Mouse (Mus musculus): Measurements from ENCODE around the gene Adcy3.

Adcy3 gene

GRCm38 (mm10) chr12:4132941-4133846, at the start of gene Adcy3:
Adcy3 (plus strand) TSS chr12:4133103.
- peak; percentile 88 to 90 for DNase-seq

GRCm38 (mm10) chr12:4083441-4083840, 49.5 kb upstream of the Adcy3 start:
- DNase-seq = peak in 1 of 2 experiments; percentile 24

- peak; percentile 92 to 94 for DNase-seq
These were observed 25.5 kb upstream of the Adcy3 start for GRCm38 (mm10) chr12:4107383-4107782.

GRCm38 (mm10) chr12:4116132-4116531, 16.8 kb upstream of the Adcy3 start:
- DNase-seq = no peak

GRCm38 (mm10) chr12:4117136-4117535, 15.8 kb upstream of the Adcy3 start:
- DNase-seq = no peak

- no peak for DNase-seq
These were observed 15.3 kb upstream of the Adcy3 start for GRCm38 (mm10) chr12:4117579-4117978.

- no peak for DNase-seq
These were observed 5.6 kb upstream of the Adcy3 start for GRCm38 (mm10) chr12:4127346-4127745.

- no peak for DNase-seq
These were observed 927 bp downstream of the Adcy3 start for GRCm38 (mm10) chr12:4133847-4134212.

- no peak for DNase-seq
These were observed 10.3 kb downstream of the Adcy3 start for GRCm38 (mm10) chr12:4143179-4143578.

GRCm38 (mm10) chr12:4150936-4151335, 18.0 kb downstream of the Adcy3 start:
- no peak for DNase-seq

- DNase-seq = no peak
These were observed 19.1 kb downstream of the Adcy3 start for GRCm38 (mm10) chr12:4151969-4152368.

GRCm38 (mm10) chr12:4157466-4157865, 24.6 kb downstream of the Adcy3 start:
- peak; percentile 79 to 83 for DNase-seq

GRCm38 (mm10) chr12:4158179-4158578, 25.3 kb downstream of the Adcy3 start:
- no peak for DNase-seq

- no peak for DNase-seq
These were observed 26.1 kb downstream of the Adcy3 start for GRCm38 (mm10) chr12:4158868-4159632.

- peak; percentile 41 to 51 for DNase-seq
These were observed 27.4 kb downstream of the Adcy3 start for GRCm38 (mm10) chr12:4160322-4160721.

- DNase-seq = no peak
These were observed 30.0 kb downstream of the Adcy3 start for GRCm38 (mm10) chr12:4162886-4163285.

- no peak for DNase-seq
These were observed 34.1 kb downstream of the Adcy3 start for GRCm38 (mm10) chr12:4166970-4167369.

GRCm38 (mm10) chr12:4169058-4169457, 36.2 kb downstream of the Adcy3 start:
- no peak for DNase-seq

GRCm38 (mm10) chr12:4169622-4170021, 36.7 kb downstream of the Adcy3 start:
- DNase-seq = peak; percentile 81 to 83

GRCm38 (mm10) chr12:4173108-4173790, 40.3 kb downstream of the Adcy3 start:
- peak; percentile 58 to 63 for DNase-seq

GRCm38 (mm10) chr12:4178839-4179238, 45.9 kb downstream of the Adcy3 start:
- DNase-seq = peak; percentile 42 to 63

- DNase-seq = no peak
These were observed 46.8 kb downstream of the Adcy3 start for GRCm38 (mm10) chr12:4179671-4180233.

GRCm38 (mm10) chr12:4180507-4180906, 47.6 kb downstream of the Adcy3 start:
- DNase-seq = no peak
